Mouse (Mus musculus) MEL (cell line): ENCODE results near the gene Smtnl2. TPM values are rescaled to one million over a fixed set of nuclear protein-coding genes. Genes with fewer than 3 reads are reported as not detected.

Experiments
- DNase-seq: peaks from one replicate; pipeline ENCODE4 v3.0.0; 2011; ENCODE audit warnings: low read depth, low spot score
- H3K27ac ChIP-seq: 2 replicates; pipeline ENCODE4 v1.5.1; 2012; ENCODE audit warnings: low read depth, mild to moderate bottlenecking, control low read depth, low read length, moderate library complexity; ENCODE audit not compliant: control insufficient read depth
- H3K27me3 ChIP-seq, 2 experiments: fragments of 150-350 bp in 1 of 2; sonication (generic) in 1 of 2; 2 replicates each; pipeline ENCODE4 v1.6.1; 2012; ENCODE audit warnings: low read length in 2 of 2, mild to moderate bottlenecking in 2 of 2, improper control_type of control experiment in 1 of 2, moderate library complexity in 1 of 2; ENCODE audit not compliant: insufficient read depth in 2 of 2, control insufficient read depth in 1 of 2
- H3K36me3 ChIP-seq, 2 experiments: 2 replicates each; pipeline ENCODE4 v1.6.1; 2012 to 2014; ENCODE audit warnings: low read length in 2 of 2, improper control_type of control experiment in 1 of 2, inconsistent platforms in 1 of 2, mild to moderate bottlenecking in 1 of 2; ENCODE audit not compliant: insufficient read depth in 2 of 2, control insufficient read depth in 1 of 2
- H3K4me1 ChIP-seq, 2 experiments: fragments of 150-350 bp in 1 of 2; sonication (generic) in 1 of 2; 2 replicates each; pipeline ENCODE4 v1.6.1; 2012; ENCODE audit warnings: low read length in 2 of 2, improper control_type of control experiment in 1 of 2, mild to moderate bottlenecking in 1 of 2; ENCODE audit not compliant: insufficient read depth in 2 of 2, control insufficient read depth in 1 of 2
- H3K4me3 ChIP-seq, 2 experiments: fragments of 150-350 bp in 1 of 2; sonication (generic) in 1 of 2; 2 replicates each; pipeline ENCODE4 v1.5.1; 2012; ENCODE audit warnings: low read depth in 2 of 2, low read length in 2 of 2, mild to moderate bottlenecking in 2 of 2, moderate library complexity in 2 of 2, control low read depth in 1 of 2, improper control_type of control experiment in 1 of 2; ENCODE audit not compliant: control insufficient read depth in 1 of 2, insufficient read depth in 1 of 2
- H3K79me2 ChIP-seq: 2 replicates; pipeline ENCODE4 v1.6.1; 2012; ENCODE audit warnings: mild to moderate bottlenecking, low read length, moderate library complexity; ENCODE audit not compliant: control insufficient read depth, poor library complexity, insufficient read depth
- H3K9ac ChIP-seq: 2 replicates; pipeline ENCODE4 v1.6.1; 2012; ENCODE audit warnings: low read depth, mild to moderate bottlenecking, control low read depth, low read length, moderate library complexity; ENCODE audit not compliant: control insufficient read depth, poor library complexity, severe bottlenecking
- H3K9me3 ChIP-seq: fragments of 150-350 bp; sonication (generic); replicated peaks from 2 replicates; pipeline ENCODE4 v1.6.1; 2012; ENCODE audit warnings: mild to moderate bottlenecking, low read length, improper control_type of control experiment, moderate library complexity; ENCODE audit not compliant: insufficient read depth
- CHD2 ChIP-seq: IDR thresholded peaks from 2 replicates; pipeline ENCODE4 v1.6.1; 2011; ENCODE audit warnings: low read length, improper control_type of control experiment
- E2F4 ChIP-seq: IDR thresholded peaks from 2 replicates; pipeline ENCODE4 v1.6.1; 2011; ENCODE audit warnings: low read depth, low read length, improper control_type of control experiment, borderline replicate concordance
- ELF1 ChIP-seq: IDR thresholded peaks from 2 replicates; pipeline ENCODE4 v1.6.1; 2014; ENCODE audit warnings: low read depth, mild to moderate bottlenecking, inconsistent platforms, low read length, improper control_type of control experiment, moderate library complexity
- EP300 ChIP-seq, 2 experiments: IDR thresholded peaks; 2 replicates each; pipeline ENCODE4 v1.6.1; 2011; ENCODE audit warnings: improper control_type of control experiment in 2 of 2, low read length in 2 of 2, low read depth in 1 of 2, mild to moderate bottlenecking in 1 of 2
- GABPA ChIP-seq: IDR thresholded peaks from 2 replicates; pipeline ENCODE4 v1.6.1; 2012; ENCODE audit warnings: low read depth, mild to moderate bottlenecking, inconsistent platforms, low read length, improper control_type of control experiment, moderate library complexity
- HCFC1 ChIP-seq: IDR thresholded peaks from 2 replicates; pipeline ENCODE4 v1.6.1; 2012; ENCODE audit warnings: low read depth, mild to moderate bottlenecking, inconsistent platforms, low read length, improper control_type of control experiment, moderate library complexity
- JUND ChIP-seq: IDR thresholded peaks from 2 replicates; pipeline ENCODE4 v1.6.1; 2011; ENCODE audit warnings: low read depth, mild to moderate bottlenecking, improper control_type of control experiment, low read length
- KAT2A ChIP-seq: conservative IDR thresholded peaks from 2 replicates; pipeline ENCODE4 v1.6.1; 2012; ENCODE audit warnings: low read depth, low read length, improper control_type of control experiment, inconsistent platforms
- MAFK ChIP-seq: IDR thresholded peaks from 2 replicates; pipeline ENCODE4 v1.6.1; 2011; ENCODE audit warnings: low read depth, mild to moderate bottlenecking, low read length, improper control_type of control experiment, borderline replicate concordance
- MAX ChIP-seq: IDR thresholded peaks from 2 replicates; pipeline ENCODE4 v1.6.1; 2011; ENCODE audit warnings: low read length, improper control_type of control experiment
- MAZ ChIP-seq: IDR thresholded peaks from 2 replicates; pipeline ENCODE4 v1.6.1; 2012; ENCODE audit warnings: low read depth, mild to moderate bottlenecking, inconsistent platforms, low read length, improper control_type of control experiment
- MEF2A ChIP-seq: IDR thresholded peaks from 2 replicates; pipeline ENCODE4 v1.6.1; 2014; ENCODE audit warnings: low read depth, mild to moderate bottlenecking, inconsistent platforms, low read length, improper control_type of control experiment; ENCODE audit not compliant: poor library complexity, insufficient replicate concordance, severe bottlenecking; ENCODE audit errors: extremely low read depth
- MXI1 ChIP-seq: IDR thresholded peaks from 2 replicates; pipeline ENCODE4 v1.6.1; 2011; ENCODE audit warnings: mild to moderate bottlenecking, low read depth, low read length, improper control_type of control experiment
- MYB ChIP-seq: IDR thresholded peaks from 2 replicates; pipeline ENCODE4 v1.6.1; 2011; ENCODE audit warnings: mild to moderate bottlenecking, low read depth, low read length, improper control_type of control experiment
- MYC ChIP-seq: IDR thresholded peaks from 2 replicates; pipeline ENCODE4 v1.6.1; 2011; ENCODE audit warnings: low read depth, mild to moderate bottlenecking, low read length, improper control_type of control experiment, moderate library complexity
- NELFE ChIP-seq: IDR thresholded peaks from 2 replicates; pipeline ENCODE4 v1.6.1; 2011; ENCODE audit warnings: low read depth, low read length, improper control_type of control experiment
- NRF1 ChIP-seq: IDR thresholded peaks from 2 replicates; pipeline ENCODE4 v1.6.1; 2014; ENCODE audit warnings: low read depth, mild to moderate bottlenecking, inconsistent platforms, low read length, improper control_type of control experiment, moderate library complexity; ENCODE audit not compliant: poor library complexity, insufficient read depth, severe bottlenecking
- POLR2AphosphoS2 ChIP-seq: IDR thresholded peaks from 2 replicates; pipeline ENCODE4 v1.6.1; 2011; ENCODE audit warnings: low read length, improper control_type of control experiment
- SIN3A ChIP-seq: IDR thresholded peaks from 2 replicates; pipeline ENCODE4 v1.6.1; 2012; ENCODE audit warnings: low read length, improper control_type of control experiment, inconsistent platforms
- SMC3 ChIP-seq: IDR thresholded peaks from 2 replicates; pipeline ENCODE4 v1.6.1; 2011; ENCODE audit warnings: low read depth, low read length, improper control_type of control experiment
- TBP ChIP-seq: IDR thresholded peaks from 2 replicates; pipeline ENCODE4 v1.8.0; 2011; ENCODE audit warnings: low read depth, low read length, improper control_type of control experiment
- TCF12 ChIP-seq: IDR thresholded peaks from 2 replicates; pipeline ENCODE4 v1.6.1; 2014; ENCODE audit warnings: low read depth, mild to moderate bottlenecking, inconsistent platforms, low read length, improper control_type of control experiment, moderate library complexity
- UBTF ChIP-seq: IDR thresholded peaks from 2 replicates; pipeline ENCODE4 v1.6.1; 2012; ENCODE audit warnings: low read depth, mild to moderate bottlenecking, inconsistent platforms, low read length, improper control_type of control experiment, moderate library complexity, borderline replicate concordance; ENCODE audit not compliant: insufficient read depth
- USF1 ChIP-seq: IDR thresholded peaks from 2 replicates; pipeline ENCODE4 v1.6.1; 2014; ENCODE audit warnings: low read depth, mild to moderate bottlenecking, inconsistent platforms, low read length, improper control_type of control experiment, moderate library complexity
- USF2 ChIP-seq, 2 experiments: IDR thresholded peaks; 2 replicates each; pipeline ENCODE4 v1.6.1; 2011 to 2012; ENCODE audit warnings: improper control_type of control experiment in 2 of 2, low read length in 2 of 2, borderline replicate concordance in 1 of 2, inconsistent platforms in 1 of 2, low read depth in 1 of 2, mild to moderate bottlenecking in 1 of 2; ENCODE audit not compliant: insufficient read depth in 1 of 2
- ZC3H11A ChIP-seq: IDR thresholded peaks from 2 replicates; pipeline ENCODE4 v1.6.1; 2012; ENCODE audit warnings: low read depth, mild to moderate bottlenecking, inconsistent platforms, low read length, improper control_type of control experiment
- ZKSCAN1 ChIP-seq: IDR thresholded peaks from 2 replicates; pipeline ENCODE4 v1.6.1; 2012; ENCODE audit warnings: low read depth, mild to moderate bottlenecking, inconsistent platforms, low read length, improper control_type of control experiment, moderate library complexity
- ZMIZ1 ChIP-seq: IDR thresholded peaks from 2 replicates; pipeline ENCODE4 v1.6.1; 2012; ENCODE audit warnings: low read depth, mild to moderate bottlenecking, inconsistent platforms, low read length, improper control_type of control experiment, moderate library complexity
- ZNF384 ChIP-seq: IDR thresholded peaks from 2 replicates; pipeline ENCODE4 v1.6.1; 2012; ENCODE audit warnings: low read depth, mild to moderate bottlenecking, inconsistent platforms, low read length, improper control_type of control experiment
- polyA plus RNA-seq, 2 experiments: library from polyadenylated mRNA; stranded (reverse) in 1 of 2; unstranded in 1 of 2; fragments of >175 nt in 1 of 2; fragments of >200 nt in 1 of 2; gene quantifications; 2 replicates each; pipeline versions ENCODE4 v1.2.1 to v1.2.4; 2012; ENCODE audit warnings: low replicate concordance in 2 of 2, low read depth in 1 of 2; ENCODE audit not compliant: insufficient read length in 2 of 2, insufficient read depth in 1 of 2, missing spikeins in 1 of 2
- total RNA-seq: library from RNA; depleted of rRNA; stranded (reverse); fragments of 300-350 nt; gene quantifications from 2 replicates; pipeline ENCODE4 v1.2.3, GENCODE M21; 2012

Smtnl2 gene
- total and polyA plus RNA-seq, 3 experiments, result 10.2 to 10.9 TPM; not detected in 1

GRCm38 (mm10) chr11:72362347-72362741 lies 49.2 kb downstream of the Smtnl2 start, which contains the start of gene Tekt1:
Tekt1 (minus strand) TSS chr11:72362442.
- Histone ChIP-seq H3K9ac (no peak within 1 kb of the TSS), H3K9me3 (no peaks in the 10 kb centered on the region), H3K27ac (no peak within 1 kb of the TSS), H3K4me1 (peaks cover 0 to 10% of the 10 kb centered on the region in 2 experiments; a peak in 1 of 4 replicates), H3K36me3 (peaks cover 0 to 7% of the 10 kb centered on the region in 2 experiments; a peak in 1 of 4 replicates), H3K27me3 (peaks cover 0 to 5% of the 10 kb centered on the region in 2 experiments; a peak in 2 of 4 replicates), H3K4me3 (no peak within 1 kb of the TSS), H3K79me2 (no peaks in the 10 kb centered on the region)
- no peak for DNase-seq
- TF ChIP-seq TBP, result no peak
- no peak for TF ChIP-seq ZKSCAN1
- TF ChIP-seq ZMIZ1, result no peak
- TF ChIP-seq MAZ, result no peak
- TF ChIP-seq GABPA, result no peak
- no peak for TF ChIP-seq HCFC1
- no peak for TF ChIP-seq EP300 (IDR thresholded peaks at IDR 0.05; ENCODE audit: low read depth in 1 of 2, low read length in 2 of 2)
- no peak for TF ChIP-seq MAFK
- TF ChIP-seq USF1, result no peak
- TF ChIP-seq NELFE, result no peak
- TF ChIP-seq E2F4, result no peak
- TF ChIP-seq ZNF384, result no peak
- no peak for TF ChIP-seq MEF2A
- TF ChIP-seq MAX, result no peak
- TF ChIP-seq SMC3, result no peak
- TF ChIP-seq JUND, result no peak

GRCm38 (mm10) chr11:72361385-72362346 lies 49.8 kb downstream of the Smtnl2 start:
- H3K4me3 ChIP-seq, result no peak overlapping the region
- DNase-seq, result no peak
- H3K36me3 ChIP-seq, result peaks cover 0 to 7% of the 10 kb centered on the region in 2 experiments; a peak in 1 of 4 replicates
- H3K79me2 ChIP-seq, result no peaks in the 10 kb centered on the region
- no peak overlapping the region for H3K27ac ChIP-seq
- peaks cover 0 to 5% of the 10 kb centered on the region in 2 experiments; a peak in 2 of 4 replicates for H3K27me3 ChIP-seq
- H3K4me1 ChIP-seq, result peaks cover 0 to 10% of the 10 kb centered on the region in 2 experiments; a peak in 1 of 4 replicates
- no peaks in the 10 kb centered on the region for H3K9me3 ChIP-seq
- no peak overlapping the region for H3K9ac ChIP-seq
- TF ChIP-seq ELF1, result no peak
- TF ChIP-seq SMC3, result no peak
- TF ChIP-seq KAT2A, result no peak
- TF ChIP-seq UBTF, result no peak
- no peak for TF ChIP-seq POLR2AphosphoS2
- no peak for TF ChIP-seq MYC
- no peak for TF ChIP-seq MAFK
- no peak for TF ChIP-seq NRF1
- TF ChIP-seq CHD2, result no peak
- TF ChIP-seq SIN3A, result no peak
- TF ChIP-seq ZC3H11A, result no peak
- no peak for TF ChIP-seq USF2 (IDR thresholded peaks at IDR 0.05; ENCODE audit: borderline replicate concordance in 1 of 2, insufficient read depth in 1 of 2, low read depth in 1 of 2, low read length in 2 of 2)
- TF ChIP-seq MYB, result no peak
- TF ChIP-seq TCF12, result no peak
- no peak for TF ChIP-seq MAX
- TF ChIP-seq MXI1, result no peak
- no peak for TF ChIP-seq GABPA
- no peak for TF ChIP-seq USF1
